Mouse (Mus musculus) E14TG2a.4 (cell line): ENCODE results near the gene Nipal3.

Experiments
- CTCF ChIP-seq: conservative IDR thresholded peaks from 2 replicates; pipeline ENCODE4 v1.5.1; 2014; ENCODE audit warnings: low read length
- POU5F1 ChIP-seq: IDR thresholded peaks from 2 replicates; pipeline ENCODE4 v1.6.1; 2014; ENCODE audit warnings: low read length, borderline replicate concordance

DNA sequence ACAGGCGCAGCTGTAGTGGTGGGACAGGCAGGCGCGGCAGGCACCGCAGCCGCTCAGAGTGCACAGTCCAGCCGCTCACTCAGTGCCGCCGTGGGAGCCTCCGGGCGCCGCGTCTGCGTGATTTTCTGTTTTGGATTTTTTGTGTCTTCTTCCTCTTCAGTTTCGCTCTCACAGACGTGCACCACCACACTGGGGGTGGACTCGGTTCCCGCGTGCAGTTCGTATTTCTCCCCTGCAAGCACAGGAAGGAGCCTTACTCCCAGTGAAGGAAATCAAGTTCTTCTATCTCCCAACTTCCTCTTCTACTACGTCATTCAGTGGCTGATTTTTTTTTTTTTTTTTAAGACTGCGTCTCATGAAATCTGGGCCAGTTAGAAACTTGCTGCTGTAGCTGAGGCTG lies 78.5 kb downstream of the Nipal3 start:
- TF ChIP-seq CTCF (no peak), POU5F1 (no peak)
